Mouse (Mus musculus) ES-Bruce4 (cell line): ENCODE results near the gene Ssr2. TPM values are rescaled to one million over a fixed set of nuclear protein-coding genes. Genes with fewer than 3 reads are reported as not detected.

Source experiments
- H3K27ac ChIP-seq: 2 replicates; pipeline ENCODE4 v1.5.1; 2012; ENCODE audit warnings: low read length, inconsistent platforms; ENCODE audit not compliant: insufficient read depth
- H3K27me3 ChIP-seq: 2 replicates; pipeline ENCODE4 v1.6.1; 2012; ENCODE audit warnings: mild to moderate bottlenecking, low read length, inconsistent platforms; ENCODE audit not compliant: control insufficient read depth, poor library complexity, insufficient read depth, severe bottlenecking
- H3K36me3 ChIP-seq: 2 replicates; pipeline ENCODE4 v1.6.1; 2012; ENCODE audit warnings: inconsistent platforms, mild to moderate bottlenecking, low read length, moderate library complexity; ENCODE audit not compliant: control insufficient read depth, poor library complexity, insufficient read depth, severe bottlenecking
- H3K4me1 ChIP-seq: one replicate; pipeline ENCODE4 v1.8.1; 2011; ENCODE audit warnings: low read length; ENCODE audit not compliant: control insufficient read depth, insufficient read depth
- H3K4me3 ChIP-seq: 2 replicates; pipeline ENCODE4 v1.5.1; 2011; ENCODE audit warnings: low read depth, mild to moderate bottlenecking, low read length
- H3K9ac ChIP-seq: 2 replicates; pipeline ENCODE4 v1.6.1; 2012; ENCODE audit warnings: low read depth, mild to moderate bottlenecking, inconsistent platforms; ENCODE audit not compliant: poor library complexity, severe bottlenecking
- H3K9me3 ChIP-seq: replicated peaks from 2 replicates; pipeline ENCODE4 v1.6.1; 2012; ENCODE audit warnings: mild to moderate bottlenecking, low read length, inconsistent platforms; ENCODE audit not compliant: control insufficient read depth, poor library complexity, insufficient read depth, severe bottlenecking
- CTCF ChIP-seq: IDR thresholded peaks from one replicate; pipeline ENCODE4 v1.8.1; 2011; ENCODE audit warnings: low read depth, low read length
- EP300 ChIP-seq: IDR thresholded peaks from 2 replicates; pipeline ENCODE4 v1.6.1; 2011; ENCODE audit warnings: low read depth, low read length; ENCODE audit not compliant: insufficient read depth
- POLR2A ChIP-seq: IDR thresholded peaks from one replicate; pipeline ENCODE4 v1.8.1; 2011; ENCODE audit warnings: low read length; ENCODE audit not compliant: insufficient read depth
- polyA plus RNA-seq: library from polyadenylated mRNA; stranded (reverse); fragments of >200 nt; gene quantifications from 2 replicates; pipeline ENCODE4 v1.2.4, GENCODE M21; 2011; ENCODE audit warnings: low read depth; ENCODE audit not compliant: missing spikeins, insufficient read depth, insufficient read length

Ssr2 gene
- polyA plus RNA-seq, 1 experiment: 348 TPM

- H3K27ac ChIP-seq: no peak overlapping the region
- H3K9me3 ChIP-seq: no peaks in the 10 kb centered on the region
- peaks cover 2% of the 10 kb centered on the region for H3K4me1 ChIP-seq
- no peak overlapping the region for H3K4me3 ChIP-seq
- H3K9ac ChIP-seq: no peak overlapping the region
- H3K27me3 ChIP-seq: no peaks in the 10 kb centered on the region
- H3K36me3 ChIP-seq: peaks cover 56% of the 10 kb centered on the region
- no peak for TF ChIP-seq POLR2A
- no peak for TF ChIP-seq CTCF
These were observed 19.1 kb upstream of the Ssr2 start for GRCm38 (mm10) chr3:88556616-88557015.

GRCm38 (mm10) chr3:88559596-88559995 is 16.1 kb upstream of the Ssr2 start:
- Histone ChIP-seq H3K27me3 (no peaks in the 10 kb centered on the region), H3K36me3 (peaks cover 81% of the 10 kb centered on the region)

GRCm38 (mm10) chr3:88561989-88562388 is 13.7 kb upstream of the Ssr2 start:
- peak overlapping the region; percentile 27; the same call in 1 of the 2 replicates for H3K9ac ChIP-seq
- peak overlapping the region; percentile 11; the same call in 1 of the 2 replicates for H3K4me3 ChIP-seq
- TF ChIP-seq CTCF (no peak), POLR2A (peak; percentile 1)
- peaks cover 4% of the 10 kb centered on the region for H3K4me1 ChIP-seq
- no peaks in the 10 kb centered on the region for H3K9me3 ChIP-seq
- H3K36me3 ChIP-seq: peaks cover 90% of the 10 kb centered on the region
- H3K27me3 ChIP-seq: no peaks in the 10 kb centered on the region
- H3K27ac ChIP-seq: peak overlapping the region; percentile 42

More at GRCm38 (mm10) chr3:88559596-88559995, 16.1 kb upstream of the Ssr2 start:
- H3K27ac ChIP-seq: no peak overlapping the region
- no peak overlapping the region for H3K9ac ChIP-seq
- TF ChIP-seq EP300 (no peak), POLR2A (no peak), CTCF (no peak)
- peaks cover 2% of the 10 kb centered on the region for H3K4me1 ChIP-seq
- no peaks in the 10 kb centered on the region for H3K9me3 ChIP-seq
- H3K4me3 ChIP-seq: no peak overlapping the region

- Histone ChIP-seq H3K27ac (peak overlapping the region; percentile 49), H3K27me3 (no peaks in the 10 kb centered on the region), H3K4me3 (no peak overlapping the region), H3K4me1 (peaks cover 2% of the 10 kb centered on the region), H3K36me3 (peaks cover 87% of the 10 kb centered on the region), H3K9ac (no peak overlapping the region; the same call in 1 of the 2 replicates), H3K9me3 (no peaks in the 10 kb centered on the region)
- TF ChIP-seq CTCF: no peak
- no peak for TF ChIP-seq EP300
- no peak for TF ChIP-seq POLR2A
These were observed 12.2 kb upstream of the Ssr2 start for GRCm38 (mm10) chr3:88563442-88563841.

- Histone ChIP-seq H3K4me3 (no peak overlapping the region), H3K9ac (no peak overlapping the region; the same call in 1 of the 2 replicates), H3K36me3 (peaks cover 87% of the 10 kb centered on the region), H3K27ac (peak overlapping the region; percentile 49), H3K4me1 (peaks cover 2% of the 10 kb centered on the region), H3K9me3 (no peaks in the 10 kb centered on the region), H3K27me3 (no peaks in the 10 kb centered on the region)
- TF ChIP-seq EP300 (no peak), POLR2A (no peak), CTCF (no peak)
These were observed 11.7 kb upstream of the Ssr2 start for GRCm38 (mm10) chr3:88563966-88564365.

GRCm38 (mm10) chr3:88566116-88566515 is 9.6 kb upstream of the Ssr2 start:
- Histone ChIP-seq H3K27me3 (no peaks in the 10 kb centered on the region), H3K9ac (no peak overlapping the region), H3K9me3 (peaks cover 4% of the 10 kb centered on the region), H3K4me1 (peaks cover 2% of the 10 kb centered on the region), H3K36me3 (peaks cover 72% of the 10 kb centered on the region), H3K4me3 (no peak overlapping the region), H3K27ac (peak overlapping the region; percentile 97; the same call in 1 of the 2 replicates)
- TF ChIP-seq EP300 (no peak), CTCF (no peak), POLR2A (no peak)
